Mouse (Mus musculus) megakaryocyte, embryonic 14.5 days (primary cell): Measurements from ENCODE around the gene Reck. TPM values are rescaled to one million over a fixed set of nuclear protein-coding genes. Genes with fewer than 3 reads are reported as not detected.

Source experiments
- H3K27me3 ChIP-seq: replicated peaks from 2 replicates; pipeline ENCODE3; 2012; ENCODE audit warnings: inconsistent platforms
- H3K36me3 ChIP-seq: replicated peaks from 2 replicates; pipeline ENCODE3; 2012; ENCODE audit warnings: low read length, inconsistent platforms, mixed read lengths
- H3K4me1 ChIP-seq: 2 replicates; pipeline ENCODE4 v1.6.1; 2012; ENCODE audit warnings: inconsistent platforms
- H3K4me3 ChIP-seq: replicated peaks from 2 replicates; pipeline ENCODE3; 2012; ENCODE audit warnings: moderate library complexity, mild to moderate bottlenecking, inconsistent platforms
- H3K9me3 ChIP-seq: 2 replicates; pipeline ENCODE4 v1.6.1; 2012; ENCODE audit warnings: inconsistent platforms
- FLI1 ChIP-seq: IDR thresholded peaks from 2 replicates; pipeline ENCODE4 v1.6.1; 2012; ENCODE audit warnings: low read length, inconsistent platforms, mixed read lengths
- GATA1 ChIP-seq: IDR thresholded peaks from 3 replicates; pipeline ENCODE4 v1.6.1; 2012; ENCODE audit warnings: mixed read lengths, low read length, inconsistent platforms, borderline replicate concordance
- polyA plus RNA-seq: library from polyadenylated mRNA; stranded (reverse); fragments of >175 nt; gene quantifications from 2 replicates; pipeline ENCODE4 v1.2.3, GENCODE M21; 2012; ENCODE audit warnings: low replicate concordance; ENCODE audit not compliant: insufficient read depth

Reck gene
- polyA plus RNA-seq, 1 experiment, result not detected

- Histone ChIP-seq H3K27me3 (peaks cover 3% of the 10 kb centered on the region), H3K36me3 (no peaks in the 10 kb centered on the region), H3K4me3 (no peak overlapping the region), H3K9me3 (no peaks in the 10 kb centered on the region), H3K4me1 (peaks cover 40% of the 10 kb centered on the region)
- TF ChIP-seq GATA1 (no peak), FLI1 (no peak)
Observed at GRCm38 (mm10) chr4:43936749-43937674, 61.7 kb downstream of the Reck start.

- no peaks in the 10 kb centered on the region for H3K9me3 ChIP-seq
- H3K36me3 ChIP-seq, result no peaks in the 10 kb centered on the region
- peaks cover 7% of the 10 kb centered on the region for H3K27me3 ChIP-seq
- peaks cover 40% of the 10 kb centered on the region for H3K4me1 ChIP-seq
- no peak overlapping the region for H3K4me3 ChIP-seq
- TF ChIP-seq GATA1 (no peak), FLI1 (no peak)
Observed at GRCm38 (mm10) chr4:43941315-43941714, 66.0 kb downstream of the Reck start.

- H3K36me3 ChIP-seq, result no peaks in the 10 kb centered on the region
- peaks cover 31% of the 10 kb centered on the region for H3K4me1 ChIP-seq
- H3K27me3 ChIP-seq, result peaks cover 7% of the 10 kb centered on the region
- H3K4me3 ChIP-seq, result no peak overlapping the region
- no peaks in the 10 kb centered on the region for H3K9me3 ChIP-seq
- no peak for TF ChIP-seq GATA1
- TF ChIP-seq FLI1, result no peak
Observed at GRCm38 (mm10) chr4:43942421-43942820, 67.1 kb downstream of the Reck start.

GRCm38 (mm10) chr4:43947571-43947970, 72.2 kb downstream of the Reck start:
- Histone ChIP-seq H3K27me3 (peaks cover 5% of the 10 kb centered on the region), H3K4me1 (peaks cover 10% of the 10 kb centered on the region), H3K9me3 (no peaks in the 10 kb centered on the region), H3K4me3 (no peak overlapping the region), H3K36me3 (no peaks in the 10 kb centered on the region)
- TF ChIP-seq GATA1 (no peak), FLI1 (no peak)

- no peaks in the 10 kb centered on the region for H3K9me3 ChIP-seq
- peaks cover 6% of the 10 kb centered on the region for H3K36me3 ChIP-seq
- peak within 1 kb of the TSS; percentile 98 for H3K4me3 ChIP-seq
- peaks cover 10% of the 10 kb centered on the region for H3K27me3 ChIP-seq
- H3K4me1 ChIP-seq, result peaks cover 52% of the 10 kb centered on the region
- TF ChIP-seq FLI1 (no peak), GATA1 (no peak)
Observed at GRCm38 (mm10) chr4:43957292-43957845, 82.0 kb downstream of the Reck start, which contains the start of gene Glipr2. Gene Glipr2 (plus strand): TSS chr4:43957401.

GRCm38 (mm10) chr4:43957846-43958461, 82.6 kb downstream of the Reck start:
- Histone ChIP-seq H3K36me3 (peaks cover 9% of the 10 kb centered on the region), H3K9me3 (no peaks in the 10 kb centered on the region), H3K4me3 (peak overlapping the region; percentile 98), H3K4me1 (peaks cover 58% of the 10 kb centered on the region), H3K27me3 (peaks cover 10% of the 10 kb centered on the region)
- TF ChIP-seq FLI1 (no peak), GATA1 (no peak)

GRCm38 (mm10) chr4:43959523-43960179, 84.3 kb downstream of the Reck start:
- Histone ChIP-seq H3K36me3 (peaks cover 13% of the 10 kb centered on the region), H3K4me1 (peaks cover 75% of the 10 kb centered on the region), H3K4me3 (peak overlapping the region; percentile 83), H3K27me3 (peaks cover 8% of the 10 kb centered on the region), H3K9me3 (no peaks in the 10 kb centered on the region)
- TF ChIP-seq GATA1 (no peak), FLI1 (no peak)

GRCm38 (mm10) chr4:43960207-43960606, 84.9 kb downstream of the Reck start:
- H3K36me3 ChIP-seq, result peaks cover 13% of the 10 kb centered on the region
- TF ChIP-seq GATA1 (no peak), FLI1 (no peak)
- peak overlapping the region; percentile 83 for H3K4me3 ChIP-seq
- H3K9me3 ChIP-seq, result no peaks in the 10 kb centered on the region
- H3K4me1 ChIP-seq, result peaks cover 81% of the 10 kb centered on the region
- peaks cover 8% of the 10 kb centered on the region for H3K27me3 ChIP-seq

GRCm38 (mm10) chr4:43964326-43964833, 89.0 kb downstream of the Reck start:
- no peak for TF ChIP-seq GATA1
- TF ChIP-seq FLI1, result no peak
- H3K4me3 ChIP-seq, result peak overlapping the region; percentile 87
- peaks cover 94% of the 10 kb centered on the region for H3K4me1 ChIP-seq
- peaks cover 40% of the 10 kb centered on the region for H3K36me3 ChIP-seq
- no peaks in the 10 kb centered on the region for H3K27me3 ChIP-seq
- H3K9me3 ChIP-seq, result no peaks in the 10 kb centered on the region
